In genomic region chr17:88629381-88629759, GRCm38 (mm10) we compare ENCODE assay signal across 8 mouse cellular contexts. TPM values are rescaled to one million over a fixed set of nuclear protein-coding genes. Genes with fewer than 3 reads are reported as not detected.
DNase-seq lines count a peak whose midpoint lies in the region; ATAC-seq and TF ChIP-seq lines count a peak whose summit lies in the region.

No protein-coding gene starts in this region.

- H3K36me3 ChIP-seq in lung, embryonic 15.5 days, result 0 out of 2 replicates have a peak, but pooled peaks cover 3% of the 10 kb centered on the region
- 0 out of 2 replicates have a peak, but pooled peaks cover 4% of the 10 kb centered on the region for H3K36me3 ChIP-seq in intestine, postnatal 0 days (ENCODE audit: control insufficient read depth, insufficient read depth)
- H3K36me3 ChIP-seq in neural tube, embryonic 12.5 days, result no peaks in the 10 kb centered on the region

- no peaks in the 10 kb centered on the region for H3K9me3 ChIP-seq in lung, embryonic 15.5 days
- no peaks in the 10 kb centered on the region for H3K9me3 ChIP-seq in intestine, postnatal 0 days (ENCODE audit: control insufficient read depth)
- no peaks in the 10 kb centered on the region for H3K9me3 ChIP-seq in neural tube, embryonic 12.5 days

- H3K4me1 ChIP-seq in lung, embryonic 15.5 days, result peaks cover 80% of the 10 kb centered on the region
- H3K4me1 ChIP-seq in intestine, postnatal 0 days (replicated peaks; ENCODE audit: control insufficient read depth, insufficient read depth, low read length), result peaks cover 16% of the 10 kb centered on the region; the same call in 1 of the 2 replicates
- peaks cover 26% of the 10 kb centered on the region for H3K4me1 ChIP-seq in neural tube, embryonic 12.5 days
- H3K4me1 ChIP-seq in cerebellum, adult 2 months (ENCODE audit: control insufficient read depth, insufficient read depth, low read length), result peaks cover 3% of the 10 kb centered on the region; the same call in 1 of the 2 replicates

- TF ChIP-seq CTCF in intestine, postnatal 0 days (IDR thresholded peaks at IDR 0.05; ENCODE audit: low read depth), result no peak
- no peak for TF ChIP-seq CTCF in cerebellum, adult 2 months (IDR thresholded peaks at IDR 0.05; ENCODE audit: borderline replicate concordance, insufficient read depth, low read depth, low read length)

- ATAC-seq in lung, embryonic 15.5 days (ENCODE audit: borderline replicate concordance, extremely low read depth, low FRiP score, low TSS enrichment), result peak; percentile 43; the same call in 1 of the 2 replicates
- no peak for ATAC-seq in intestine, postnatal 0 days
- peak; percentile 44 for ATAC-seq in neural tube, embryonic 12.5 days (ENCODE audit: low FRiP score, low read depth)

- no peak for DNase-seq in lung, postnatal 14 days
- peak; percentile 77 to 82 for DNase-seq in heart, adult 18-20 months
- DNase-seq in cerebellum, adult 8-10 months, result no peak
- DNase-seq in frontal cortex, postnatal 25 days (ENCODE audit: low spot score in 2 of 2), result no peak
- no peak for DNase-seq in cerebellum, adult 2 months

- no peak for TF ChIP-seq POLR2A in cerebellum, adult 2 months (IDR thresholded peaks at IDR 0.05; ENCODE audit: borderline replicate concordance, insufficient read depth, low read length)

- no peak overlapping the region for H3K4me3 ChIP-seq in lung, embryonic 15.5 days
- H3K4me3 ChIP-seq in intestine, postnatal 0 days (ENCODE audit: low read depth, low read length), result no peak overlapping the region
- no peak overlapping the region for H3K4me3 ChIP-seq in neural tube, embryonic 12.5 days
- no peak overlapping the region for H3K4me3 ChIP-seq in cerebellum, adult 2 months (replicated peaks; ENCODE audit: insufficient read depth, low read depth, low read length)

- 8% methylated on average over 4 of the region's 4 CpGs for WGBS in lung, embryonic 15.5 days
- 34% methylated on average over 4 of the region's 4 CpGs for WGBS in intestine, postnatal 0 days
- WGBS in neural tube, embryonic 12.5 days, result 46% methylated on average over 4 of the region's 4 CpGs
- WGBS in cerebellum, adult 2 months, result 43% methylated on average over 4 of the region's 4 CpGs

- no peaks in the 10 kb centered on the region for H3K27me3 ChIP-seq in lung, embryonic 15.5 days
- no peaks in the 10 kb centered on the region for H3K27me3 ChIP-seq in intestine, postnatal 0 days (replicated peaks; ENCODE audit: control insufficient read depth, insufficient read depth, low read length)
- no peaks in the 10 kb centered on the region for H3K27me3 ChIP-seq in neural tube, embryonic 12.5 days (replicated peaks)
- no peaks in the 10 kb centered on the region for H3K27me3 ChIP-seq in cerebellum, adult 2 months (ENCODE audit: control insufficient read depth, insufficient read depth, low read length)

- peak overlapping the region; percentile 34 for H3K4me2 ChIP-seq in lung, embryonic 15.5 days
- H3K4me2 ChIP-seq in intestine, postnatal 0 days (replicated peaks; ENCODE audit: low read depth), result peak overlapping the region; percentile 49
- H3K4me2 ChIP-seq in neural tube, embryonic 12.5 days (replicated peaks), result peak overlapping the region; percentile 20; the same call in 1 of the 2 replicates

- no peak overlapping the region for H3K9ac ChIP-seq in lung, embryonic 15.5 days
- H3K9ac ChIP-seq in intestine, postnatal 0 days (ENCODE audit: low read depth, low read length), result no peak overlapping the region
- no peak overlapping the region for H3K9ac ChIP-seq in neural tube, embryonic 12.5 days

- H3K27ac ChIP-seq in lung, embryonic 15.5 days, result peak overlapping the region; percentile 98
- H3K27ac ChIP-seq in intestine, postnatal 0 days (ENCODE audit: low read depth, low read length), result peak overlapping the region; percentile 90
- H3K27ac ChIP-seq in neural tube, embryonic 12.5 days, result 0 out of 2 replicates have a peak overlapping the region, but pooled peaks have one; percentile 20
- H3K27ac ChIP-seq in cerebellum, adult 2 months (ENCODE audit: insufficient read depth, low read length), result no peak overlapping the region

RNA-seq across cellular contexts. Expression of gene Ston1, which starts 31.9 kb away (rescaled TPM):
- polyA plus RNA-seq in lung, embryonic 15.5 days (2015; fragmentation: Nextera tagmentation; extraction: Ambion mirVana), result 6.6 and 8.4 TPM in 2 replicates
- 10 to 100 TPM; 19.3 to 20.6 TPM for total RNA-seq in heart, adult 18-20 months (2021)
- 3.7 and 3.9 TPM in 2 replicates for polyA plus RNA-seq in intestine, postnatal 0 days (2015; fragmentation: Nextera tagmentation; extraction: Ambion mirVana)
- 2.4 and 2.6 TPM in 2 replicates for polyA plus RNA-seq in neural tube, embryonic 12.5 days (2016; fragmentation: Nextera tagmentation; extraction: Ambion mirVana)
- polyA plus RNA-seq in cerebellum, adult 2 months (2012; rRNA removed), result 2.9 and 4.2 TPM in 2 replicates

RNA-seq across cellular contexts. Expression of gene Gtf2a1l, which starts 39.1 kb away (rescaled TPM):
- 0.12 and 0.15 TPM in 2 replicates for polyA plus RNA-seq in lung, embryonic 15.5 days (2015; fragmentation: Nextera tagmentation; extraction: Ambion mirVana)
- not detected for total RNA-seq in heart, adult 18-20 months (2021)
- not detected in 2 replicates for polyA plus RNA-seq in intestine, postnatal 0 days (2015; fragmentation: Nextera tagmentation; extraction: Ambion mirVana)
- 0.17 and 0.18 TPM in 2 replicates for polyA plus RNA-seq in neural tube, embryonic 12.5 days (2016; fragmentation: Nextera tagmentation; extraction: Ambion mirVana)
- polyA plus RNA-seq in cerebellum, adult 2 months (2012; rRNA removed), result 0.16 TPM in 1 of 2 replicates, not detected in the other

Comparison
In these comparisons a context has a peak if more than half of its experiments do, and no peak if none do; other contexts are left out.
1. DNase-seq: peak in heart, adult 18-20 months (2 of 2); none in lung, postnatal 14 days (single experiment), cerebellum, adult 8-10 months (single experiment), frontal cortex, postnatal 25 days (0 of 2) and cerebellum, adult 2 months (0 of 2).
2. Peak in every context shown above with its lines, with median percentiles within 50 percentile points of each other: H3K4me2 ChIP-seq.